Mouse (Mus musculus) thymus, postnatal 36 days (tissue): ENCODE measurements around the gene Ccm2.

Experiments
- DNase-seq, 2 experiments: peaks; one replicate each; pipeline ENCODE4 v3.0.0; 2022; ENCODE audit warnings: mixed read lengths in 2 of 2

The Ccm2 gene

GRCm38 (mm10) chr11:6605491-6606399 lies 59.1 kb downstream of the Ccm2 start, which contains the start of gene Nacad:
Gene Nacad (minus strand): TSS chr11:6606053.
- DNase-seq = no peak

- DNase-seq = no peak
Observed at GRCm38 (mm10) chr11:6615250-6616205, 68.8 kb downstream of the Ccm2 start.

- no peak for DNase-seq
Observed at GRCm38 (mm10) chr11:6623704-6624103, 77.0 kb downstream of the Ccm2 start.

GRCm38 (mm10) chr11:6624619-6625382 lies 78.1 kb downstream of the Ccm2 start:
- DNase-seq = no peak

- peak; percentile 90 to 91 for DNase-seq
Observed at GRCm38 (mm10) chr11:6625478-6626387, 79.0 kb downstream of the Ccm2 start, which contains the start of gene Tbrg4. Gene Tbrg4 (minus strand): TSS chr11:6626067.

GRCm38 (mm10) chr11:6626388-6626772 lies 79.7 kb downstream of the Ccm2 start:
- no peak for DNase-seq

GRCm38 (mm10) chr11:6627731-6628130 lies 81.0 kb downstream of the Ccm2 start:
- DNase-seq = peak; percentile 30 to 43

- peak; percentile 67 for DNase-seq
Observed at GRCm38 (mm10) chr11:6628568-6628967, 81.9 kb downstream of the Ccm2 start.

- peak in 1 of 2 experiments; percentile 34 for DNase-seq
Observed at GRCm38 (mm10) chr11:6629655-6630054, 83.0 kb downstream of the Ccm2 start.

GRCm38 (mm10) chr11:6636150-6636549 lies 89.5 kb downstream of the Ccm2 start:
- peak; percentile 37 for DNase-seq

- no peak for DNase-seq
Observed at GRCm38 (mm10) chr11:6638537-6638936, 91.8 kb downstream of the Ccm2 start, which contains the start of gene Wap. Gene Wap (minus strand): TSS chr11:6638637.

- DNase-seq = no peak
Observed at GRCm38 (mm10) chr11:6639072-6639471, 92.4 kb downstream of the Ccm2 start.

GRCm38 (mm10) chr11:6644566-6644965 lies 97.9 kb downstream of the Ccm2 start:
- no peak for DNase-seq
